Mouse (Mus musculus) mesoderm, embryonic 11.5 days (tissue): Measurements from ENCODE around the gene Stard13.

Experiments
- DNase-seq: peaks from one replicate; pipeline ENCODE4 v3.0.0-alpha.2; 2012; ENCODE audit warnings: low read depth, low spot score

Gene Stard13

DNA sequence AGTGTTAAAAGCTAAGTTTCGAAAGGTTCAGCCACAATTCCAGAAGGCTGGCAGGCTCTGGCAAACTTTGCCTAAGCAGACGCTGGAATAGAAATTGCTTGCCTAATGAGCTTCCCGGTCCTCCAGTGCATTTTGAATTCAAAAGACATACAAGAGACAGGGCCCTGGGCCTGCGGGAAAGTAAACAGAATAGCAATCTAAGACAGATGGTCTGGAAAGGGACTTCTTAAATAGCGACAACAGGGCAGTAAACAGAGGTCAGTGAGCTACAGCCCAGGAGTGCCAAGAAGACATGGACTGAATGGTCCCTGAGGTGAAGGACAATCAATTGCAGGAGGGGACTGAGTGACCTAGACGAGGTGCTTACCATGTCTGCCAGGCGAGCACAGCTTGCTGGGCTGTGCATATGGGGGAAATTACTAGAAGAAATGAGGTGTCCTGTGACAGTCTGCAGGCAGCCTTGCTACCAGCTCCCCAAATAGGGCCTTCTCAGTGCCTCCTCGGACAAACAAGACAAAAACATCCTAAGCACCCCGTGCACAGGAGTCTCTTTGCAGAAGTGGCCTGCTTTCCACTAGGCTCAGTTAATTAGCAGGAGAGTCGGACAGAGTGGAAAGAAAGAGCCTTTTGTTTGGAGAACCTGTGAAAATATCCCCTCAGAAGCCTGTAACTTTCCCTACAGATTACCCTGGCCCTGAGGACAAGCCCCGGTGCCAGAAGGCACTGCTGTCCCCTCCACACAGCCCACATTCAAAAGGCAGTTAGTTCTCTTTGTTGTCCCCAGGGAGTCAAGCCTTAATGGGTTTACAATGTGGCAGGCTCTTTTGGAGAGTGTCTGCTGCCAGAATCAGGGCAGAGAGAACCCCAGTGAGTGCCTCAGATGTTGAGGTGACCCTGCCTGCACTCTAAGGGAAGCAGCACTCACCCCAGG, 90.7 kb downstream of the Stard13 start:
- peak; percentile 76 for DNase-seq

- no peak for DNase-seq
Observed at GRCm38 (mm10) chr5:151142241-151142640, 91.4 kb downstream of the Stard13 start.

- DNase-seq = no peak
Observed at GRCm38 (mm10) chr5:151137901-151138300, 95.7 kb downstream of the Stard13 start.

DNA sequence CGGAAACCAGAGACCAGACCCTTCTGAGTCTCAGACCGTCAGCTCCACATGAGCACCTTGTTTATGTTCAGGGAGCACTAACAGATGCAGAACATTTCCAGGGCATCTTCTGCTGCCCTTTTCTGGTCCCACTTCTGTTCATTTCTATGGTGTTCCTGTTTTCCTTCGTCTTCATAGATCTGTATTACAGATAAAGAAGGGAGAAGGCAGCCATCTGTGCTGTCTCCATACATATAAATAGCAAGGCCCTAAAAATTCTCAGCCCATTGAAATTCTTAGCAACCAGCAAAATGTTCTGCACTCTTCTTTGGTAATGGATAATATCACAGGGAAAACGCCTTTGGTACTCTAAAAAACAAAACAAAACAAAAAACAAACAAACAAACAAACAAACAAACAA, 96.3 kb downstream of the Stard13 start:
- DNase-seq = no peak

DNA sequence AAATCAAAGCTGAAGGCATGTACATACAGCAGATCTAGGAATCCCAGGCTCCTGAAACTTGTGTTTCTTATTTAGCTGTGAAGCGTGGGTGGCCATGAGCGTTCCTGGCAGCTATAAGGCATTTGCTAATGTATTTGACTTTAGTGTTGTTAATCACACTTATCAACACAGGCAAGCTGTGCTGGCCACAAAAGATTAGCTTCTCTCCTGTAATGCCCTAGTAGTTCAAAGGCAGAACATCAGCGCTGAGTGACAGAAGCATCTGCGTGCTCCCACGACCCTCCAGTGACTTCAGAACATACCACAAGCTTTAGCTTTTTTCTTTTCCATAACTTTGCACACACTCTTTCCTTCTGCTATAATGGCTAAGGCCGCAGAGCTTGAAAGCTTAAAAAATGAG, 97.7 kb downstream of the Stard13 start:
- DNase-seq = no peak

- no peak for DNase-seq
Observed at GRCm38 (mm10) chr5:151135078-151135826, 98.4 kb downstream of the Stard13 start.

- DNase-seq = no peak
Observed at GRCm38 (mm10) chr5:151134202-151134601, 99.4 kb downstream of the Stard13 start.

DNA sequence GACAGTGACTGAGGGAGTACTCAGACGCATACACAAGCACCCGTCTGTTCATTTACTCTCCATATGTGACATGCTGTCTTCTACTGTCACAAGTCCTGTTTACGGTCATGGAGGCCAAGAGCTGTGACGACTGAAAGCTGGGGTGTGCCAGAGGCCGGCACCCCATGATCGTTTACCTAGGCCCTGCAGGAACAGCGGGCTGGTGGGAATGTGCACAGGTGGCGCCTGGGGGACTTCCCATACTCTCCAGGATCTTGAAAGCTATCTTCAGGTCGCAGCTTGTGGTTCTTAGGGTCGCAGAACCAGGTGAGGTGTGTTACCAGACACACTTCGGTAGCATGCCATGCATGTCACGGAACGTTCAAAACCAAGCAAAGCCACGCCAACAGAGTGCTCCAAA, 99.9 kb downstream of the Stard13 start:
- no peak for DNase-seq

GRCm38 (mm10) chr5:151129762-151130161, 103.9 kb downstream of the Stard13 start:
- no peak for DNase-seq

DNA sequence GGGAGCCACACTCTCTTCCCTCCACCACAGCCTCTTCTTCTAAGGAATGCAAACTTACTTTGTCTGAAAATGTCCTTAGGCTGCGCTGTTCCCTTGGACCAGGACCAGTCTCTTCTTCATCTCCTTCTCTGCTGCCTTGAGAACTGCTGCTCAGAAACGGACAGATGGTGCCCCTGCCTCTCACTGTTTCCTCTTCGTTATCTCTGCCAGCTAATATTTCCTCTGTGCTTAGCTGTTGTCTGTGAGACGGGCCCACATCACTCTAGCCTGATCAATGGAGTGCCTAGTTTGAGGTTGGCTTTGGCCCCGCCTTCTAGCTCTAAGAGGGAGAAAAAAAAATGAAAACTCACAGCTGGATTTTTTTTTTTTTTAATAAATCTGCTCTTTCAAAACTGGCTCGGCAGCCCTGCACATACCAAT, 106.3 kb downstream of the Stard13 start:
- DNase-seq = no peak

DNA sequence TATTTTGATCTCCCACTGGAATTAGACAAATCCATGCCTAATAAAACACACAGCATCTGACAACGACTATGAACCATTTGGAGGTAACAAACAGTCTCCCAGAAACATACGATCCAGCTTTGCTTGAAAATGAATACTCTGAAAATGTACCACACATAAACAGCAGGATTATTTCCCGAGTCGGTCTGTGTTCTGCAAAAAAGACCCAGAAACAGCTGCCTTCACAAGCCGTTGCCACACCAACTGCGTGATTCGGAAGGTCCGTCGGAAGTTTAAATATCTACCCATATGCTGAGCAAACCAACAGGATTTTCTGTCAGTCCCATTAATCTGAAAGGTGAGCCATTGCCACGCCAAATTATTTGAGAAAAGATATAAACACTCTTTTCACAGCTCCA, 107.0 kb downstream of the Stard13 start:
- no peak for DNase-seq

DNA sequence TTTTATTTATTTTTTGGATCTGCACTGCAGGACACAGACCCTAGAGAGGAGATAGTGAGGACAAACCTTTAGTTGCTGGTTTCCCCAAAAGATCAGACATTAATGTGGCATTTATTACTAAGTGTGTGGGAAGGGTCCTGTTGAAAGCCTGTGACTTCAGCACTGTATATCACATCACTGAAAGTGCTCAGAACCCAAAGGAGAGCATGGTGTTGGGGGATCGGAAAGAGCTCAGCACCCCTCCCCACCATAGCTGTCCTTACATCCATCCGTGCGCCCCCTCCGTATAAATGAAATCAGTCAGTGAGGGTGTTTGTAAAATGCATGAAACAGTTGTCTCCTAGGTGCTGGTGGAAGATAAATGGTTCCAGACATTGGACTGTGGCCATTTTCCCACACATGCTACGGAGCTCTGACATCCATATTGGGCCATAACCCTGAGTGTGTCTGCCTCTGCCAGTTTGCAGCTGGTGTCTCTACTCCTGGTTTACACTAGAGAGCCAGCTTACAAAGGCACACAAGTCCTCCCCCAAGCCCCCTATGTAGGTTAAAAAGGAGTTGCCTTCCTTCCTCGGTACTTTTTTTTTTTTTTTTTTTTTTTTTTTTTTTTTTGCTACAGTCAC, 107.5 kb downstream of the Stard13 start:
- no peak for DNase-seq

- no peak for DNase-seq
Observed at GRCm38 (mm10) chr5:151117846-151118245, 115.8 kb downstream of the Stard13 start.

DNA sequence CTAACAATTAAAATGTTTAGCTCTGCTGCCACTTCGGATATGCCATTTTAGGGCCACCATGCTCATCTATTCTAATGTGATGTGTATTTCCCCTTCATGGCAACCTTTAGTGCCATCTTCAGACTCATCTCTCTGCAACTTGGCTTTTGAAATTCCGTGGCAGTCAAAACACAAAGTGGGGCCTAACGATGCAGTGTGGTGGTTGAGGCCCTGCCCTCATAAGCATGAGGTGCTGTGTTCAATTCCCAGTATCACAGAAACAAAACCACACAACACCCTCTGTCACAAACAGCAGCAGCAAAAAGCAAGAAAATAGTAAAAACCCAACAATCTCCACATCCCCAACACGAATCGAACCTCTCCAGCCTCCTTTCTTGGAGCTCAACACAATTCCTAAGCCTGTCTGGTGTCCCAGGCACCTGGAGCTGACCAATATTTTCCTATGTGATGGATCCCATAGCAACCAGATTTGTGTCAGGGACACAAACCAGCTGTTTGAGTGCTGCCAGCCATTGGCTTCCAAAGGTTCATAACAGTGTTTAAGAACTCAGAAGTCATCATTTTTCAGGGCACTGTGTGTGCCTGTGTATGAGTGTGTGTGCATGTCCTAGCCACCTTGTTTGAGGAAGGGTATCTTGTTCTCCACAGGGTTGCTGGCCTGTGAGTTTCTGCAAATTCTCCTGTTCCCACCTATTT, 117.3 kb downstream of the Stard13 start:
- DNase-seq = no peak

GRCm38 (mm10) chr5:151112743-151113142, 120.9 kb downstream of the Stard13 start:
- no peak for DNase-seq

DNA sequence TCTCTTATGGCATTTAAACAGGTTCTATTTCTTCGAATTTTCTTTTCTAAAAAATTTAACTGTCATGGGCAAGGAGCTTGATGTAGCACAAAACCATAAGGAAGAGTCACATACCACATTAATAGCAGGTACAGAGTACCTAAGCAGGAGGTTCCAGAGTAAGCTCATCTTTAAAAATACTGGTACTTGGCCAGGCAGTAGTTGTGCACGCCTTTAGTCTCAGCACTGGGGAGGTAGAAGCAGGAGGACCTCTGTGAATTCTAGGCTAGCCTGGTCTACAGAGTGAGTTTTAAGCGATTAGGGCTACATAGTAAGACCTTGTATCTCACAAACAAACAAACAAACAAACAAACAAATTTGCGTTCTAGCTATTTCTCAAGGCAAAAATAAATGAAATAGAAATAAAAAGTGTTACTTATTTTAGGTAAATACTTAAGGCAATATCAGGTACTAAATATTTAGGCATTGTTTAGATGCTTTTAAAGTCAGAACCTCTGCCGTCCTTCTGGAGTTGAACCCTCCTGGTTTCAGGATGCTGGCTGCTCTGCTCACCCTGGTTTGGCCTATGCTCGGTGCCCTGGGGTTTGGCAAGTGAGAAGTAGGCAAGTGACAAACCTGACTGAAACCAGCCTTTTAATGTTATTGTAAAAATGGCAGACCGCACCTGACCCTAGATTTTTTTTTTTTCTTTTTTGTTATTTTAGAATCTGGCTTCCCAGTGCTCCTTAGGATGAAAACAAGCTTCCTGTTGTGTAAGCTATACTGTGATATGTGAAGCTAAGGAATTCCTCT, 122.4 kb downstream of the Stard13 start:
- DNase-seq = no peak

GRCm38 (mm10) chr5:151110461-151110908, 123.2 kb downstream of the Stard13 start:
- DNase-seq = no peak

DNA sequence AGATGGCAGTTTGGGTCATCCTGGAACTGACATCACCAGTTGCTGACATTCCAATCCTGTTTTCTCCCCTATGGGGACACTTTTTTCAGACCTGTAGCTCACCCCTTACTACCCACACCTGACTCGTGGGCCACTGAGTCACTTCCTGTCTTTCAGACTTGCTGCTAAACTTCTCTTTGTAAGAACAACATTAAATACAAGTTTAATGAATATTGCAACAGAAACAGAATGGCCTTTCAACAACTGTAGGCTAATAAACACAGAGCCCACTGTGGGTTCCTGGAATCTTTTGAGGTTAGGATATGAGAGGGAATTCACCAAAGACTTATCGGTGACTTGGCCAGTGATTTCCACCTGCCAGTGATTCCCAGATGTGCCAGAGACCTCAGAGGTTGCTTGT, 123.8 kb downstream of the Stard13 start:
- DNase-seq = no peak

GRCm38 (mm10) chr5:151108955-151109354, 124.7 kb downstream of the Stard13 start:
- DNase-seq = no peak

DNA sequence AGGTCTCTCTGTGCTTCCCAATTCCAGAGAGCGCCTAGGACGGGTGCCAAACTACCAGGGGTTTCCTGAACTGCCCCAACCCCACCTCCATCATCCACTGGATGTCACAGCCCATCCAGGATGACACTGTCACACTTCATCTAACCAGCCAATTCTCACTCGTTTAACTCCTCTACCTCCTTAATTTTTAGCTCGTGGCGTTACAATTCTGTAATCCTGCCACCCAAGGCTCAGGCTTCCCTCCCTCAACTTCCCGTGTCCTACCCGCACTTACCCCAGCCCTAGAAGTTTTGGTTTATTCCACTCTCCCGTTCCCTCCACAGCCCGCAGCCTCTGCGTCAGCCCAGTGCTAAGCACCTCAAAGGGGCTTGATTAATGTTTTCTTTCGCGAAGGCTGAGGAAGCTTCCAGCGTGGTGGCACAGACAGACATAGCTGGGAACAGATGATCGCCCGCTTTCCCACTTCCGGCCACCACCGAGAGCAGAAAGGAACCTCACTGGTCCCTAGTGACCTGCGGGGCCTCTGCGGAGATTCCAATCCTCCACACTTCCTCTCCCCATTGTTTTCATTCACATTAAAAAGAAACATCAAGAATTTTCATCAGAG, 125.2 kb downstream of the Stard13 start:
- peak; percentile 31 for DNase-seq
